ENCODE assay signal across 27 mouse cellular contexts in genomic region chr12:73762001-73762400, GRCm38 (mm10).
A peak's percentile ranks its signal among the peaks of the same experiment; 100 is the strongest.
DNase-seq lines count a peak whose midpoint lies in the region; ATAC-seq lines count a peak whose summit lies in the region.
"Had no signal": no experiment of that assay in that cellular context is flagged by ENCODE, and none has a peak within 500 bp of the region (broad histone marks: within the 10 kb centered on the region; RNA-seq: fewer than 3 reads in every experiment).

No protein-coding gene starts in this region.

- no peaks in the 10 kb centered on the region for H3K36me3 ChIP-seq in embryonic facial prominence, embryonic 14.5 days (ENCODE audit: control insufficient read depth, insufficient read depth, low read length)
- H3K36me3 ChIP-seq in embryonic facial prominence, embryonic 10.5 days (replicated peaks): no peaks in the 10 kb centered on the region
- H3K36me3 ChIP-seq in lung, embryonic 16.5 days (ENCODE audit: control insufficient read depth, insufficient read depth, low read length): no peaks in the 10 kb centered on the region
- H3K36me3 ChIP-seq: embryonic facial prominence, embryonic 12.5 days; forebrain, embryonic 10.5 days; forebrain, embryonic 15.5 days; hindbrain, embryonic 10.5 days; hindbrain, embryonic 15.5 days; kidney, embryonic 15.5 days; limb, embryonic 13.5 days had no signal

- DNase-seq in embryonic facial prominence, embryonic 14.5 days (ENCODE audit: low spot score): peak; percentile 30
- DNase-seq in embryonic facial prominence, embryonic 10.5 days (ENCODE audit: low spot score): no peak
- no peak for DNase-seq in lung, postnatal 25 days (ENCODE audit: low spot score)
- peak; percentile 55 for DNase-seq in Muller cell, postnatal 12 days (ENCODE audit: inconsistent ontology term)
- peak; percentile 40 for DNase-seq in retina, adult 2 months (ENCODE audit: low read depth, low spot score)
- DNase-seq in frontal cortex, adult 2 months (ENCODE audit: extremely low spot score in 1 of 2, low spot score in 1 of 2): no peak
- no peak for DNase-seq in cerebellum, adult 9-10 months
- DNase-seq: adrenal gland, adult 8-10 months; cerebellum, adult 8-10 months; kidney, adult 11 months; kidney, postnatal 36 days; lung, postnatal 36 days; spleen, adult 18-20 months; thymus, adult 18-20 months; thymus, postnatal 25 days had no signal

- H3K9ac ChIP-seq in embryonic facial prominence, embryonic 14.5 days (ENCODE audit: low read depth, low read length): no peak overlapping the region
- H3K9ac ChIP-seq in lung, embryonic 16.5 days (ENCODE audit: low read length): no peak overlapping the region
- H3K9ac ChIP-seq: embryonic facial prominence, embryonic 12.5 days; forebrain, embryonic 15.5 days; hindbrain, embryonic 15.5 days; kidney, embryonic 15.5 days; limb, embryonic 13.5 days had no signal

- WGBS in embryonic facial prominence, embryonic 14.5 days: 66% methylated on average over 6 of the region's 6 CpGs
- WGBS in embryonic facial prominence, embryonic 10.5 days: 82% methylated on average over 6 of the region's 6 CpGs
- WGBS in lung, embryonic 16.5 days: 54% methylated on average over 6 of the region's 6 CpGs

- no peak overlapping the region for H3K4me2 ChIP-seq in embryonic facial prominence, embryonic 14.5 days (ENCODE audit: low read depth, low read length)
- no peak overlapping the region for H3K4me2 ChIP-seq in lung, embryonic 16.5 days (ENCODE audit: low read depth, low read length)
- H3K4me2 ChIP-seq: embryonic facial prominence, embryonic 12.5 days; forebrain, embryonic 15.5 days; hindbrain, embryonic 15.5 days; kidney, embryonic 15.5 days; limb, embryonic 13.5 days; liver, embryonic 11.5 days had no signal

- peaks cover 8% of the 10 kb centered on the region; the same call in 1 of the 2 replicates for H3K4me1 ChIP-seq in embryonic facial prominence, embryonic 14.5 days (ENCODE audit: control insufficient read depth, insufficient read depth, low read length)
- peaks cover 17% of the 10 kb centered on the region for H3K4me1 ChIP-seq in embryonic facial prominence, embryonic 10.5 days
- peaks cover 10% of the 10 kb centered on the region for H3K4me1 ChIP-seq in lung, embryonic 16.5 days (replicated peaks; ENCODE audit: control insufficient read depth, insufficient read depth, low read length)

- H3K27ac ChIP-seq in embryonic facial prominence, embryonic 14.5 days (replicated peaks; ENCODE audit: low read depth, low read length): no peak overlapping the region
- no peak overlapping the region for H3K27ac ChIP-seq in embryonic facial prominence, embryonic 10.5 days (replicated peaks)
- H3K27ac ChIP-seq in lung, embryonic 16.5 days (ENCODE audit: low read length): no peak overlapping the region
- H3K27ac ChIP-seq: embryonic facial prominence, embryonic 12.5 days; forebrain, embryonic 10.5 days; forebrain, embryonic 15.5 days; hindbrain, embryonic 10.5 days; hindbrain, embryonic 15.5 days; kidney, embryonic 15.5 days; layer of hippocampus, adult 2 months; limb, embryonic 13.5 days had no signal

- H3K9me3 ChIP-seq in embryonic facial prominence, embryonic 14.5 days (ENCODE audit: control insufficient read depth, low read length): no peaks in the 10 kb centered on the region
- no peaks in the 10 kb centered on the region for H3K9me3 ChIP-seq in embryonic facial prominence, embryonic 10.5 days
- H3K9me3 ChIP-seq in lung, embryonic 16.5 days (ENCODE audit: control insufficient read depth, low read length): no peaks in the 10 kb centered on the region
- H3K9me3 ChIP-seq: embryonic facial prominence, embryonic 12.5 days; forebrain, embryonic 10.5 days; forebrain, embryonic 15.5 days; hindbrain, embryonic 10.5 days; hindbrain, embryonic 15.5 days; kidney, embryonic 15.5 days; limb, embryonic 13.5 days had no signal

- no peaks in the 10 kb centered on the region for H3K27me3 ChIP-seq in embryonic facial prominence, embryonic 14.5 days (replicated peaks; ENCODE audit: control insufficient read depth, insufficient read depth, low read length)
- no peaks in the 10 kb centered on the region; the same call in 1 of the 2 replicates for H3K27me3 ChIP-seq in embryonic facial prominence, embryonic 10.5 days (replicated peaks; ENCODE audit: low read depth, poor library complexity, severe bottlenecking)
- no peaks in the 10 kb centered on the region for H3K27me3 ChIP-seq in lung, embryonic 16.5 days (ENCODE audit: control insufficient read depth, insufficient read depth, low read depth, low read length)
- H3K27me3 ChIP-seq: CH12.LX; embryonic facial prominence, embryonic 12.5 days; forebrain, embryonic 15.5 days; hindbrain, embryonic 15.5 days; kidney, embryonic 15.5 days had no signal

- no peak for ATAC-seq in embryonic facial prominence, embryonic 14.5 days (ENCODE audit: low read depth)
- peak; percentile 49; the same call in 1 of the 2 replicates for ATAC-seq in lung, embryonic 16.5 days (ENCODE audit: low read depth)
- ATAC-seq: forebrain, embryonic 15.5 days; inflammation-experienced regulatory T-cells, adult 6 months had no signal

- H3K4me3 ChIP-seq in embryonic facial prominence, embryonic 14.5 days (ENCODE audit: low read depth, low read length): no peak overlapping the region
- H3K4me3 ChIP-seq in embryonic facial prominence, embryonic 10.5 days: no peak overlapping the region
- no peak overlapping the region for H3K4me3 ChIP-seq in lung, embryonic 16.5 days (ENCODE audit: low read length)
- H3K4me3 ChIP-seq: embryonic facial prominence, embryonic 12.5 days; forebrain, embryonic 10.5 days; forebrain, embryonic 15.5 days; hindbrain, embryonic 10.5 days; hindbrain, embryonic 15.5 days; kidney, embryonic 15.5 days; layer of hippocampus, adult 2 months; limb, embryonic 13.5 days had no signal

Comparison
In these comparisons a context has a peak if more than half of its experiments do, and no peak if none do; other contexts are left out.
1. DNase-seq: peak in embryonic facial prominence, embryonic 14.5 days (single experiment), Muller cell, postnatal 12 days (single experiment) and retina, adult 2 months (single experiment); none in embryonic facial prominence, embryonic 10.5 days (single experiment), lung, postnatal 25 days (single experiment), frontal cortex, adult 2 months (0 of 2) and cerebellum, adult 9-10 months (single experiment).